Mouse (Mus musculus) midbrain, embryonic 10.5 days (tissue): ENCODE data around the gene Trf. TPM values are rescaled to one million over a fixed set of nuclear protein-coding genes. Genes with fewer than 3 reads are reported as not detected.

Experiments
- DNase-seq: peaks from one replicate; pipeline ENCODE4 v3.0.0-alpha.2; 2017; ENCODE audit warnings: low spot score
- H3K27ac ChIP-seq: fragments of 300-500 bp; sonication (generic); replicated peaks from 2 replicates; pipeline ENCODE4 v1.5.1; 2016; ENCODE audit warnings: mild to moderate bottlenecking
- H3K27me3 ChIP-seq: fragments of 300-500 bp; sonication (generic); 2 replicates; pipeline ENCODE4 v1.6.1; 2016; ENCODE audit warnings: low read depth, mild to moderate bottlenecking; ENCODE audit not compliant: poor library complexity, severe bottlenecking
- H3K36me3 ChIP-seq: fragments of 300-500 bp; sonication (generic); 2 replicates; pipeline ENCODE4 v1.6.1; 2016; ENCODE audit warnings: mild to moderate bottlenecking, moderate library complexity
- H3K4me1 ChIP-seq: fragments of 300-500 bp; sonication (generic); 2 replicates; pipeline ENCODE4 v1.6.1; 2016
- H3K4me3 ChIP-seq: fragments of 300-500 bp; sonication (generic); 2 replicates; pipeline ENCODE4 v1.5.1; 2016; ENCODE audit warnings: mild to moderate bottlenecking, moderate library complexity
- H3K9me3 ChIP-seq: fragments of 300-500 bp; sonication (generic); replicated peaks from 2 replicates; pipeline ENCODE4 v1.6.1; 2016; ENCODE audit warnings: mild to moderate bottlenecking
- WGBS: fragments of 180-500 bp; shearing (Covaris S2); methylation state at CpG from one replicate; pipeline ENCODE4 v1.1.7; 2016; 5-methylcytosine and 5-hydroxymethylcytosine counted together
- polyA plus RNA-seq: library from polyadenylated mRNA; unstranded; fragments of >200 nt; fragmentation: Nextera tagmentation; extraction: Ambion mirVana; gene quantifications from 2 replicates; pipeline ENCODE4 v1.2.1, GENCODE M21; 2016

Trf gene
- polyA plus RNA-seq: 14.6 and 20.6 TPM in 2 replicates

- Histone ChIP-seq H3K4me3 (peak within 1 kb of the TSS; percentile 28; the same call in 1 of the 2 replicates), H3K36me3 (no peaks in the 10 kb centered on the region), H3K9me3 (no peaks in the 10 kb centered on the region), H3K27me3 (no peaks in the 10 kb centered on the region), H3K27ac (peak within 1 kb of the TSS; percentile 72), H3K4me1 (peaks cover 16% of the 10 kb centered on the region)
- DNase-seq: peak; percentile 24
- 56% methylated on average over 29 of the region's 29 CpGs for WGBS
Measured at GRCm38 (mm10) chr9:103230151-103230951, at the start of gene Trf, which contains the start of gene Gm20425. Trf (minus strand) TSS chr9:103230444. Gm20425 (minus strand) TSS chr9:103230307.

- WGBS: 86% methylated on average over 6 of the region's 6 CpGs
- Histone ChIP-seq H3K9me3 (no peaks in the 10 kb centered on the region), H3K27ac (no peak overlapping the region), H3K4me1 (0 out of 2 replicates have a peak, but pooled peaks cover under 1% of the 10 kb centered on the region), H3K27me3 (no peaks in the 10 kb centered on the region), H3K36me3 (no peaks in the 10 kb centered on the region), H3K4me3 (no peak overlapping the region)
- DNase-seq: no peak
Measured at GRCm38 (mm10) chr9:103276876-103277275, 46.6 kb upstream of the Trf start.

DNA sequence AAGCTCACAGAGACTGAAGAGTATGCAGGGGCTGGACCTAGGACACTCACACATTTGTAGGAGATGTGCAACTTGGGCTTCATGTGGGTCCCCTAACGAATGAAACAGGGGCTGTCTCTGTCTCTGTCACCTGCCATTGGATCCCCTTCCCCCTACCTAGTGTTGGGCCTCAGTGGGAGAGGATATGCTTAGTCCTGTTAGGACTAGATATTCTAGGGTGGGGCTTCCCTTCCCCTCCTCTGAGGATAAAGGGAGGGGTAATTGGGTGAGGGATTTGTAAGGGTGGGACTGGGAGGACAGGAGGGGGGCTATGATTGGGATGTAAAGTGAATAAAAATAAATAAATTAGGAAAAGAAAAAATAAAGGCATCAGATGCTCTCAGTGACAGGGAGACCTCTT lies 45.4 kb upstream of the Trf start:
- no peak overlapping the region for H3K4me3 ChIP-seq
- H3K27ac ChIP-seq: no peak overlapping the region
- H3K27me3 ChIP-seq: no peaks in the 10 kb centered on the region
- 67% methylated on average over 1 of the region's 1 CpGs for WGBS
- H3K9me3 ChIP-seq: no peaks in the 10 kb centered on the region
- peaks cover 7% of the 10 kb centered on the region; the same call in 1 of the 2 replicates for H3K4me1 ChIP-seq
- no peak for DNase-seq
- H3K36me3 ChIP-seq: no peaks in the 10 kb centered on the region

DNA sequence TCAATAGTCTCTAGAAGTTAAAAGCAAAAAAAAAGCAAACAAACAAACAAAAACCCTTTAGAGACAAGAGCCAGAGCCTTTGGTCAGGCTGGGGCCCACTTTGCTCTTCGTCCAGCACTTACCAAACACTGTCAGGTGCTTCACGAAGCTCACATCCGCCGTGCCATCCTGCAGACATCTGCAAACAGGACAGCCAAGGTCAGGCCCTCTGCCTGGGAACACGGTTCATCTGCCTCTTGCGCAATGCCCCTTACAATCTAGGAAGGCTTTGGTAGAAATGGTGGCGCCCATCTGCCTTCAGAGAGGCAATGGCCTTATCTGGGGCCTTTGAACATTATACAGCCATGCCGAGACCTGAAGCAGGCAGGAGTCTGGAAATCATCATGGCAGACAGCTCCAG lies 44.6 kb upstream of the Trf start:
- 90% methylated on average over 8 of the region's 8 CpGs for WGBS
- no peak for DNase-seq
- Histone ChIP-seq H3K4me3 (no peak overlapping the region), H3K27me3 (no peaks in the 10 kb centered on the region), H3K36me3 (no peaks in the 10 kb centered on the region), H3K4me1 (peaks cover 7% of the 10 kb centered on the region; the same call in 1 of the 2 replicates), H3K27ac (no peak overlapping the region), H3K9me3 (no peaks in the 10 kb centered on the region)

DNA sequence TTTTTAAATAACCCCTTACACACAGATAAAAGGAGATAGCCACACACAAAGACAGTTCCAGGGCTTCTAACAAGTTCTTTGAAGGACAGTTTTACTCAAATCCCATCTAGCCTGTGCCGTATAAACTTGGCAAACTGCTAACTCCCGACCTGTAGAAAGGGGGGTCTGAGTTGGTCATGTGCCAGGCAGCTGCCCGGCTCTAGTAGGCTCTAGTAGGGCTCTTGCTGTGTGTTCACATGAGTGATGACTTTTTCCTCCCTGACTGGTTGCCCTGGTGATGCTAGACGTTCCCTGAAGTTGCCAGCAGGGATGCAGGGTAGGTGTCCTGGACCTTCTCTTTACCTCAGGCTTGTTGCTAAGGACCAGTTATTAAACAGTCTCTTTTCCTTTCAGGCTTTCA lies 40.9 kb upstream of the Trf start:
- H3K36me3 ChIP-seq: no peaks in the 10 kb centered on the region
- peaks cover 7% of the 10 kb centered on the region; the same call in 1 of the 2 replicates for H3K4me1 ChIP-seq
- no peak overlapping the region for H3K4me3 ChIP-seq
- H3K27ac ChIP-seq: no peak overlapping the region
- 57% methylated on average over 4 of the region's 4 CpGs for WGBS
- DNase-seq: no peak
- H3K9me3 ChIP-seq: no peaks in the 10 kb centered on the region
- H3K27me3 ChIP-seq: no peaks in the 10 kb centered on the region

DNA sequence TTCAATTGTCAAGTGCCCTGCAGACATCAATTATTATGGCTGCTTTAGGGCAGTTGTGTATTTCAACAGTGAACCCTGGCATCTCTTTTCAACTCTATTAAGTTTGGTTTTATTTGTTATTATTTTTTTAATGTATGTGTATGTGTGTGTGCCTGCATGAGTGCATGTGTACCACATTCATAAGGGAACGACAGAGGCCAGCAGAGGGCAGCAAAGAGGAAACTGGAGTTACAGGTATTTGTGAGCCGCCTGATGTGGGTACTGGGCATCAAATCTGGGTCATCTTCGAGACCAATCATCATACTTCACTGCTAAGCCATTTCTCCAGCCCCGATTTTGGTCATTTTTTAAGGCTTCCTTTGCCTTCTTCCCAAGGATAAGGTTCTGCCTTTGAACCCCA lies 35.5 kb upstream of the Trf start:
- no peak overlapping the region for H3K27ac ChIP-seq
- no peaks in the 10 kb centered on the region for H3K4me1 ChIP-seq
- H3K27me3 ChIP-seq: no peaks in the 10 kb centered on the region
- no peaks in the 10 kb centered on the region for H3K9me3 ChIP-seq
- DNase-seq: no peak
- no peak overlapping the region for H3K4me3 ChIP-seq
- no peaks in the 10 kb centered on the region for H3K36me3 ChIP-seq
- WGBS: 90% methylated on average over 4 of the region's 4 CpGs

DNA sequence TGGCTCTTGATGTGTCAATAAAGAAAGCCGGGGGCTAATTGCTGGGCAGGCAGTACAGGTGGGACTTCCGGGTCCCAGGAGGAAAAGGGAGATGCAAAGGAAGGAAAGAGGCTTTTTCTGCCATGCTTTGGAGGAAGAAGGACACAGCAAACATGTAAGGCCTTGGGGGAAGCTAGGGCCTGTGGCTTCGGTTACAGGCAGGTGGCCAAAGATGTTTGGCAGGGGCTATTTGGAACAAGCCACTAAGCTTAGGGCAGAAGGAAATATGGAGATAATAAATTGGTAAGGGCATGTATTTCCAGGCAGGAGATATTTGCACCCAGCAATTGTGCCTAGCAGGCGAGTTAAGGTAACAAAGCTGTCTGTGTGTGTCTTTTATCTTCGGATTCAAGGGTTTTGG lies 22.7 kb upstream of the Trf start:
- no peak overlapping the region for H3K4me3 ChIP-seq
- H3K27me3 ChIP-seq: no peaks in the 10 kb centered on the region
- no peak overlapping the region for H3K27ac ChIP-seq
- H3K9me3 ChIP-seq: 0 out of 2 replicates have a peak, but pooled peaks cover 3% of the 10 kb centered on the region
- H3K4me1 ChIP-seq: peaks cover 4% of the 10 kb centered on the region; the same call in 1 of the 2 replicates
- DNase-seq: no peak
- WGBS: 89% methylated on average over 5 of the region's 5 CpGs
- no peaks in the 10 kb centered on the region for H3K36me3 ChIP-seq

DNA sequence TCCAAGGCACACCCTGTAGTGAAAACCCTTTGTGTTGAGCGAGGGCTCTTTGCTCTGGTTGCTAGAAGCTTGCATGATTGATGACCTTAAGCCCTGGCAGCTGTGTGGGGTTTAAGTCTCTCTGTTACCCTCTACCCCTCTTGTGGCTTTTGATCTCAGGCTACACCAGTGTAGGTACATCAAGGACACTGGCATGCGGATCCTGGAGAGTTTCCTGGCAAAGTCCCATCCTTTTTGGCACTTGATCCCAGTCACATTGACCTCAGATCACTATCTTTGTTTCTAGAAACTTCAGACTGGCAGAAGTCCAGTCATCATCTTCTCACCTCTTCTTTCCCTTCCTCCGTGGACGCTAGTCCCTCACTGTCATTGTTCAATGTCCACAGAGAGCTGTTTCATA lies 18.4 kb upstream of the Trf start:
- WGBS: 71% methylated on average over 4 of the region's 4 CpGs
- H3K9me3 ChIP-seq: 0 out of 2 replicates have a peak, but pooled peaks cover 2% of the 10 kb centered on the region
- no peaks in the 10 kb centered on the region for H3K36me3 ChIP-seq
- H3K27me3 ChIP-seq: no peaks in the 10 kb centered on the region
- no peak overlapping the region for H3K4me3 ChIP-seq
- H3K4me1 ChIP-seq: peaks cover 4% of the 10 kb centered on the region; the same call in 1 of the 2 replicates
- no peak for DNase-seq
- no peak overlapping the region for H3K27ac ChIP-seq

GRCm38 (mm10) chr9:103246526-103247168 lies 16.4 kb upstream of the Trf start:
- H3K27me3 ChIP-seq: no peaks in the 10 kb centered on the region
- peaks cover 4% of the 10 kb centered on the region; the same call in 1 of the 2 replicates for H3K4me1 ChIP-seq
- no peak overlapping the region for H3K27ac ChIP-seq
- no peak for DNase-seq
- H3K36me3 ChIP-seq: no peaks in the 10 kb centered on the region
- no peak overlapping the region for H3K4me3 ChIP-seq
- H3K9me3 ChIP-seq: no peaks in the 10 kb centered on the region
- WGBS: 88% methylated on average over 8 of the region's 8 CpGs

DNA sequence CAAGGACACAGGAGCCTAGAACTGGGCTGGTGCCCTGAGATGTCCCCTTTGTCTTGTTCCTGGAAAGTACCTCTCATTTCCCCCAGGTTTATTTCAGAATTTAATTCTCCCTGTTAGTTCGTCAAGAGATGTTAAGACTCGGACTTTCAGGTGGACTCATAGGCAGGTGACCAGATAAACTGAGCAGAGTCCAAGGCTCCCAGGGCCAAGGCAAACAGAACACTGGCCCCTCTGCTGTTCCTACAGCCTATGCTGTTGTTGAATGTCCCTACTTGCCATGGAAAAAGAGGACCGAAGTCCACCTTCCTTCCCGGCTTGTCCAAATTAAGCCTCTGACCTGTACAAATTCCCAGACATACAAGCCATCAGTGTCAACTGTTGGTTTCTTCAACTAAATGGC lies 13.4 kb upstream of the Trf start:
- Histone ChIP-seq H3K4me1 (peaks cover 4% of the 10 kb centered on the region; the same call in 1 of the 2 replicates), H3K36me3 (no peaks in the 10 kb centered on the region), H3K4me3 (no peak overlapping the region), H3K27me3 (no peaks in the 10 kb centered on the region), H3K9me3 (no peaks in the 10 kb centered on the region), H3K27ac (no peak overlapping the region)
- no peak for DNase-seq
- WGBS: 93% methylated on average over 4 of the region's 4 CpGs

DNA sequence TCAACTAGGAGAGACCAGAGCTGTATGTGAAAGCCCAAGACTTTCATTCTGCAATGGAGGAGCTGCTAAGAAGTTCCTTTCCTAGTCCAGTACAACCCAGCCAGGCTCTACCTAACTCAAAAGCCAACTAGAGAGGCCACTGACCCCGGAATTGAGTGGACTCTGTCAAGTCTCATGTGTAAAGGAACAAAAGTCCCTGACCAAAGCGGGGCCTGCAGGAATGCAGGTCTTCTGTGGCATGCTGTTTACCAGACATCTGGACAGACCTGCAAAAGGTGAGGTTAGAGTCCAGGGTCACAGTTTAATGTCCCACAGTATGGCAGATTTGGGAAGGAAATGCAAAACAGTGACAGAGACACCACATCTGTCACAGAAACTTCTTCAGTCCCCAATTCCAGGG lies 11.0 kb upstream of the Trf start:
- H3K36me3 ChIP-seq: no peaks in the 10 kb centered on the region
- H3K27me3 ChIP-seq: no peaks in the 10 kb centered on the region
- H3K4me1 ChIP-seq: no peaks in the 10 kb centered on the region
- no peaks in the 10 kb centered on the region for H3K9me3 ChIP-seq
- DNase-seq: no peak
- no peak overlapping the region for H3K4me3 ChIP-seq
- no peak overlapping the region for H3K27ac ChIP-seq
- WGBS: 80% methylated on average over 2 of the region's 2 CpGs

GRCm38 (mm10) chr9:103239471-103239870 lies 9.2 kb upstream of the Trf start:
- no peak overlapping the region for H3K27ac ChIP-seq
- no peaks in the 10 kb centered on the region for H3K27me3 ChIP-seq
- no peaks in the 10 kb centered on the region for H3K9me3 ChIP-seq
- no peaks in the 10 kb centered on the region for H3K36me3 ChIP-seq
- 0 out of 2 replicates have a peak, but pooled peaks cover 3% of the 10 kb centered on the region for H3K4me1 ChIP-seq
- DNase-seq: no peak
- WGBS: 91% methylated on average over 6 of the region's 6 CpGs
- no peak overlapping the region for H3K4me3 ChIP-seq
